Mouse (Mus musculus): ENCODE results near the gene Cygb.
"Not testable (repeated sequence)": the region's sequence is repeated elsewhere in the genome, so short reads cannot be mapped to it uniquely, and the experiment has no call there.

The Cygb gene

DNA sequence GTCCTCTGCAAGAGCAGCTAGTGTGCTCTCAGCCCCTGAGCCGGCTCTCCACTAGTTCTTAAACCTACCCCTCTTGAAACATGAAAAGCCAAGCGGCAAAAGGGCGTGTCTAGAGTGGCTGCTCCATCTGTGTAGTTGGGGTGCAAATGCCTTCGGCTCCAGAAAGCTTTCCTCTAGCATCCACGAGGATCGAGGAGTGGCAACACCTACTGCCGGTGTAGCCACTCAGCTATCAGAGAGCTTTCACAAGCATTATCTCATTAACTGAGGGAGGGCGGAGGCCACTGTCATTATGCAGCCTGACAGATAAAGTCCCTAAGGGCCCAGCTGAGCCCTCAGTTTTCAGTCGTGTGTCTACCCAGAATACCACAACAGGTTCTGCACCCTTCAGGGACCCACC lies 34.0 kb downstream of the Cygb start:
- intact Hi-C loops (cut with DNase I) = no loop called here

DNA sequence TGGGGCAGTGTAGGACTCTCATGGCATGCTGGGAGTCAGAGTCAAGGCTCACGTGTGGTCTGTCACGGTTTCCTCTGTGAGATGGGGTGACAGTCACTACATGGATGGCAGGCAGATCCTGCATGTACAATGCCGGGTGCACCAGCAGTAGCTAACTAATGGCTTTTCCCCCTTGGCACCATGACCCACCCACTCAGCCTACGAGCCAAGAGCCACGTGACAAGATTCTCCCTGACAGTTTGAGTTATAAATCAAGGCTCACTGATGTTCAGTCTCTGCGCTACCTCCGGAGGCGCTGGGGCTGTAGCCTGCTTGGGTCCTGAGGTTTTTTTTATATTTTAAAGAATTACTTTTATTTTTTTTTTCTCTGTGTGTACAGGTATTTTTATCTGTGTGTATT lies 34.6 kb downstream of the Cygb start:
- intact Hi-C loops (cut with DNase I) = no loop called here

DNA sequence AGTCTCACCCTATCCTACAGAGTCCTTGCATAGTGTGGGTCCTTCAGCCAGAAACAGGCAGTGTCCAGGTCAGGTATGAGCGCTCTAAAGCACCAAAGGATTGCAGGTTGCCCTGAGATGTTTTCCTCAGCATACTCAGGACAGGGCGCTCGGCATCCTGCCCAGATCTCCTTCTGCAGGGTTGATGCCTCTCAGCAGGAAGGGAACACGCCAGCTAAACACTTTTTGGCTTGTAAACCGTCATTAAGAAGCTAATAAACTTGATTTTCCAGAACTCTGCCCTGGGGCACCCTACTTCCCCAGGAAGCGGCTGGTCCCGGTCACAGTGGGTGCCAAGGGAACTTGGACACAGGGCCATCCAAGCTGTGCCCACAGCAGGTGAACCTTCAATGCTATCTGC lies 35.0 kb downstream of the Cygb start:
- intact Hi-C loops (cut with DNase I) = no loop called here

- intact Hi-C loops (cut with DNase I) = no loop called here
Measured at GRCm38 (mm10) chr11:116618666-116619065, 35.4 kb downstream of the Cygb start.

DNA sequence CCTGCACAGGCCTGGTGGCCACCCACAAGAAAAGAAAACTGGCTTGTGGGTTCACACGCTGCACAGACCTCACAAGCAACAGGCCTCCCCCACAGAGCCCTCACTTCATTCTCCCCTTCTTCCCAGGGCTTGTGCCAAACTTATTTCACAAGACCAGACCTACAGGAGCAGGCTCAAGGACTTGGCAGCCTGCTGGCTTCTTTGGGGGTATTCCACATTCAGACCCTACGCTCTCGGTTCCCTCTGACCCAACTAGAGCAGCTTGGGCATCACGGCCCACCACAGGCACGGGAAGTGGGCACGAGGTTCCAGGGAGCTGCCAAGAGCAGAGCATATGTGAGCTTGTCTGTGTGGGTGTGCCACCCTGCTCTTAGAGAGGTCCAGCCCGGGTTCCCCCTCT lies 36.5 kb downstream of the Cygb start:
- intact Hi-C loops (cut with DNase I) = no loop called here

DNA sequence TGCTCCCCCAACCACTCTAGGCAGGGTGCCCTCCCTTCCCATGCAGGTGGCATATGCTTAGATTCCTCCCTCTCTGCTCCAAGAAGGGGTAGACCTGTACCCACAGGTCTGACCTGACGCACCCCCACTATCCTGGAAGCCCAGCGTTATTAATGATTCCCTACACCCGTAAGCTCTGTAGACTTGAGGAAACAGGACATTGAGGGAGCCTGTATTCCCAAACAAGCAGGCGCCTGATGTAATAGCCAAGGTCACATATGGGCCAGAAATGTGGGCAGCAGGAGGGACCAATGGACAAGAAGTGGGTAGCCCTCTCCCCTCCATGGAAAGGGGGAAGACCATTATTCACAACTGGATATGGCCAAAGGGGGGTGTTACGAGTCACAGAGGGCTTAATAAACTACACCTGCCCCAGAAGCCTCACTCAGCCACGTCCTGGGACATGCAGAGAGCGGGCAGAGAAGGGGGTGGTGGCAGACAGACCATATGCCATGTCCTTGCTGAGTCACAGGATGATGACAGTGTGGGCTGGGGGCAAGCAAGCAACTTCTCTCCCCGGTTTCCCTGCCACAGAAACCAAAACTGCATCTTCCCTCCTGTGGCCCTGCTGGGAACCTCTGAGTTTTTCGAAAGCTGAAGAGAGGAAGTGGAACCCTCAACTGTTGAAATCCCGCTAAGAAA lies 37.5 kb downstream of the Cygb start:
- intact Hi-C loops (cut with DNase I) = no loop called here

DNA sequence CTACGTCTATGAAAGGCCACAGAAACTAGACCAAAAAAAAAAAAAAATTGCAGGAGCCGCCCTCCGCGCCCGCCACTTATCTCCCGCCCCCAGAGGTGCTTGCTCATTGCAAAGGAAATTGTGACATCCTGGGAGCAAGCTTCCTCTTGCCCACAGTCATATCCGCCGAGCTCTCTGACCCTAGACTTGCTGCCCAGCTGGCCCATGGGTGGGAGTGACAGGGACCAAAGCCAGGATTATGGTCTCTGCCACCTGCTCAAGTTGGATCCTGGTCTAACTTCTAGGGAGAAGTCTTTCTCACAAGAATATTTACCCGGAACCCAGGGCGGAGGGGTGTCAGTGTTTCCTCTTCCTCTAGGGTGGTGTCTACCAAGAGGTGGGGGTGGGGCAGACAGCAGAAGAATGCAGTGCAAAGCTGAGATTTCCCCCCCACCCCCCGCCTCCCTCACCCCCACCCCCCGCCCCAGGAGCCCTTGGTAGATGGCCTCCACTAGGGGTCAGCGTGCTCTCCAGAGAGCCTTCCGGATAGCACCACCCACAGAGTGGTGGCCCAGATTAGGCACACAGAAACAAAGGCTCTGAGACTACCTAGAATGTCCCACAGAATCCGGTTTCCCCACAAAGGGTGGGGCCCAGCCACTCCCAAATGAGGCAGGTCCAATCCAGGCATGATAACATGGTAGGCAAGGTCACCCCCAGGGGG lies 38.2 kb downstream of the Cygb start:
- intact Hi-C loops (cut with DNase I) = no loop called here

DNA sequence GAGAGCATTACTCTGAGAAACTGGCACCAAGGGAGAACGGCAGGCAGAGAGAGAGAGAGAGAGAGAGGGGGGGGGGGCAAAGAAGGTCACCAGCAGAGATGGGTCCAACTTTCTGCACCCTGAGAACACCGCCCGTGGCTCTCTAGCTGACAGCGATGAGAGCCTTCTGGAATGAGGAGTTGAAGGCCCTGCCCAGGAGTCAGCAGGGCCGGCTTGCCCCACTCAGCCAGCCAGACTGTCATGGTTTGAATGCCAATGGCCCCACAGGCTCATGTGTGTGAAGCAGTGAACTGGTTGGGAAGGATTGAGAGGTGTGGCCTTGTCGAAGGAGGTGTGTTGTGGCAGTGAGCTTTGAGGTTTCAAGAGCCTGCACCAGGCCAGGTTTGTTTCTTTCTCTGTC lies 40.9 kb downstream of the Cygb start:
- intact Hi-C loops (cut with DNase I) = no loop called here

- intact Hi-C loops (cut with DNase I) = no loop called here
Measured at GRCm38 (mm10) chr11:116612554-116612953, 41.6 kb downstream of the Cygb start.

DNA sequence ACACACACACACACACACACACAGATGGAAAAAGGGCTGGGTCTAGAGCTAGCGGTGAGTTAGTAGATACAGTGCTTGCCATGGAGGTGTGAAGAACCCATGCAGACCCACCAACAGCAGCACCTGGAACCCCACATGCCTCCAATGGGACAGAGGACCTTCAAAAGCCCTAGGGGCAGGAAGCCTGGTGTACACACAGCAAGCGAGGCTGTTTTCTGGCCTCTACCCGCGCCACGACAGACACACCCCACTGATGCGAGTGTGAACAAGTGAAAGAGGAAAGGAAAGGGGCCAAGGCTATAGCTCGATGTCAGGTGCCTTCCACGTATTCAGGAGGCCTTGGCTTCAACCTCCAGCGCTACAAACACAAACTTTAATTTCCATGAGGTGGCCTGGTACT lies 42.2 kb downstream of the Cygb start:
- intact Hi-C loops (cut with DNase I) = no loop called here

- intact Hi-C loops (cut with DNase I) = not testable (repeated sequence)
Measured at GRCm38 (mm10) chr11:116611168-116611567, 42.9 kb downstream of the Cygb start.

DNA sequence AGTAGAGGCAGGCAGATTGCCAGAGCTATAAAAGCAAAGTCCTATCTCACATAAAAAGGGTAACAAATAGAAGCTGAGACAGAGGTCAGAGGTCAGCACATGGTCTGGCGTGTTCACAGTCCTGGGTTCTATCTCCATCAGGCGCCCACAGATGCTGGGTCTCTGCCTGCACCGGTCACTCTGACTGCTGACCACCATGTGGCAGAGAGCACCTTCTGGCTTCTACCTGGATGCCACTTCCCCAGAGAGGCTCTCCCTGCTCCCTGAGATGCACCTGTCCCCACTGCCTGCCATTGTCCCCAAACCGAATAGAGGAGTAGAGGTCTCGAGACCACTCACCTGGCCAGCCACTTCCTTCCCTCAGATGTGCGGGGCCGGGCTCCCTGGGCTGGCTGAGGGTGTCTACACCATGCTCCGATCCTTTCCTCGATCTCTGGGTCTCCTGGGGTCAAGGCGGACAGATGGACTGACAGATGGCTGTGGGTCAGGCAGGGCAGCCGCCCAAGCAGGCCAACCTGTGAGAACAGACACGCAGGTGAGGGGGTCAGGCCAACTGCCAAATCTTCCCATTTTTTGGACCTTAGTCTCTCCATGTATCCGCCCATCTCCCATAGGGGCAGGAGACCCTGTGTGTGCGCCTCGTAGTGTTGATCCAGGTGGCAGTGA lies 44.0 kb downstream of the Cygb start:
- intact Hi-C loops (cut with DNase I) = no loop called here

DNA sequence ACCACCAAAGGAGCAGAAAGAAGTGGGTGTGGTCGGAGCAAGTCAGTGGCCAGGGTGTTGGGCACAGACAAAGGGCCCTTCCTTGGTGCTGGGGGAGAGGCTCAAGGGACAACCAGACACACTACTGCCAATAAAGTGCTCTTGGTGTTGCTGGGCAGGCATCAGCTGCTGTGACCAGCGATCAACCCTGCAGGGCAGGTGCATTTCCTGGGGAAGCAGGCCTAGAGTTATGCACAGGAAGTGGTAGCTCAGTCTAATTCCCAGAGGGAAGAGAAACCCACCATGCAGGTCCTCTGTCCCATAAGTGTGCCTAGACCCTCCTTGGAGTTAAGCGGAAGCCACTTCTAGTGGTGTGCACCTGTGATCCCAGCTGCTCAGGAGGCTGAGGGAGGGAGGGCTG lies 46.4 kb downstream of the Cygb start:
- intact Hi-C loops (cut with DNase I) = no loop called here

DNA sequence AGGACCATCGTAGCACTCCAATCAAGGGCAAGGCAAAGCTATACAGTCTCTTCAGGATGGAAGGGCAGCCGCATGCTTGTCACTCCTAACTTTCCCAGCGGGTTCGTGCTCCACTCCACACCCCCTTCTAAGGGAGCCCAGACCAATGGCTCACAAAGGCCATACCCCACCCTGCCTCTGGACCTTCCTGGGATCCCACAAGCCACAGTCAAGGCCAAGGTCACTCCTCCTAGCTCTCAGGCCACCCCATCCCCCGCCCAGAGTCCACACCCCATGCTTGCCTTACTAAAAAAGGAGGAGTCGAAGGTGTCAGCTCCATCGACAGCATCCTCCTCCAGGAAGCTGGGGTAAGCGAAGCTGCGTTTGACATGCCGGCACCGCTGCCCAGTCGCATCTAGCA lies 50.0 kb downstream of the Cygb start:
- intact Hi-C loops (cut with DNase I) = no loop called here

DNA sequence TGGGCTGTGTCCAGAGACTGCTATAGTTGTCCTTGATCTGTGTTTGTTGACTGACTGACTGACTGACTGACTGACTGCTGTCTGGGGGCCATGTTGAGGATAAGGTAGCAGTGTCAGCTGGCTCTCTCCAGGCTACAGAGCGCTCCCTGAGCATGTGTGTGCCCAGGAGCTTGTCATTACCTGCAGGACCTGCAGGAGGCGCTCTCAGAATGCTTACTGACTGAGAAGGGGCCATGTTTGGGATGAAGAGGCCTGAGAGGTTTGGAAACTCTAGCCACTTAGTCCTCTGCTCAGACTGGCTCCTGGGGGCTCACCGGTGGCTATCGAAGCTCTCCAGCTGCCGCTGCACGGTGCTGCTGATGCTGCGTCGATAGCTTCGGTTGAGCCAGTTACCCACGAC lies 50.8 kb downstream of the Cygb start:
- intact Hi-C loops (cut with DNase I) = no loop called here

GRCm38 (mm10) chr11:116602043-116602442 lies 52.1 kb downstream of the Cygb start:
- intact Hi-C loops (cut with DNase I) = no loop called here

GRCm38 (mm10) chr11:116601166-116601565 lies 52.9 kb downstream of the Cygb start:
- intact Hi-C loops (cut with DNase I) = no loop called here

DNA sequence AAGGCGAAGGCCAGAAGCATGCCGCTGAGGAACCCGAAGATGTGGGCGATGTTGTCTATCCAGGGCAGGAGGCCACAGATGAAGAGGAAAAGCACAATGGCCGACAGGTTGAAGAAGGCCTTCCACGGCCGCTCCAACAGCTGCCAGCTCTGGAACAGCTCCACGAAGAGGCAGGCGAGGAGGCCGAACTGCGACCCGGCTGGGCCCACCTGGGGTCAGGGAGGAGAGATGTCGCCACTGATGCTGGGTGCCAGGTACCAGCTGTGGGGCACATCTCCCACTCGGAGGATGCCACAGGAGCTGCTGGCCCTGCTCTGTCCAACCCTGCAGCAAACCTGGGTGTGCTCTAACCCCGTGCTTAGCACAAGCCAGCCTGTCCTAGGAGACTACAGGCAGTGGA lies 54.9 kb downstream of the Cygb start:
- intact Hi-C loops (cut with DNase I) = no loop called here

GRCm38 (mm10) chr11:116598193-116598592 lies 55.9 kb downstream of the Cygb start:
- intact Hi-C loops (cut with DNase I) = no loop called here

DNA sequence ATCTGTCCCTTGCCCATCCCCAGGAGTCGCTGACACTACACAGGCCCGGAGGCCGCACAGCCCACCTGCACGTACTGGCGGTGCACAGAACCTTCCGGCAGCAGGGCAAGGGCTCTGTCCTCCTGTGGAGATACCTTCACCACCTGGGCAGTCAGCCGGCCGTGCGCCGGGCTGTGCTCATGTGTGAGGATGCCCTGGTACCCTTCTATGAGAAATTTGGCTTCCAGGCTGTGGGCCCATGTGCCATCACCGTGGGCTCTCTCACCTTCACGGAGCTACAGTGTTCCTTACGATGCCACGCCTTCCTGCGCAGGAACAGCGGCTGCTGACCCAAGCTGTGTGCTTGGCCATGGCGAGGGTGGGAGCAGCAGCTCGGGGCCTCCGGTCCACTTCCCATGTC lies 57.3 kb downstream of the Cygb start:
- intact Hi-C loops (cut with DNase I) = no loop called here
